Mouse (Mus musculus) spleen, postnatal 10 days (tissue): ENCODE measurements around the gene Dst.

ENCODE experiments used
- DNase-seq, 2 experiments: peaks; one replicate each; pipeline ENCODE4 v3.0.0; 2021 to 2022; ENCODE audit warnings: low spot score in 2 of 2

Dst gene

GRCm38 (mm10) chr1:34102604-34103003, 194.6 kb downstream of the Dst start:
- no peak for DNase-seq

- no peak for DNase-seq
Measured at GRCm38 (mm10) chr1:34103176-34103575, 195.2 kb downstream of the Dst start.

- no peak for DNase-seq
Measured at GRCm38 (mm10) chr1:34103713-34104172, 195.7 kb downstream of the Dst start.

- no peak for DNase-seq
Measured at GRCm38 (mm10) chr1:34104846-34105245, 196.8 kb downstream of the Dst start.

- DNase-seq = no peak
Measured at GRCm38 (mm10) chr1:34106606-34107005, 198.6 kb downstream of the Dst start.

- no peak for DNase-seq
Measured at GRCm38 (mm10) chr1:34107076-34107475, 199.1 kb downstream of the Dst start.

- no peak for DNase-seq
Measured at GRCm38 (mm10) chr1:34109599-34110210, 201.7 kb downstream of the Dst start.

- DNase-seq = no peak
Measured at GRCm38 (mm10) chr1:34110862-34111261, 202.8 kb downstream of the Dst start.

- DNase-seq = no peak
Measured at GRCm38 (mm10) chr1:34111954-34112353, 203.9 kb downstream of the Dst start.

- no peak for DNase-seq
Measured at GRCm38 (mm10) chr1:34116444-34116843, 208.4 kb downstream of the Dst start.

- DNase-seq = no peak
Measured at GRCm38 (mm10) chr1:34117056-34117455, 209.0 kb downstream of the Dst start.

GRCm38 (mm10) chr1:34117709-34118108, 209.7 kb downstream of the Dst start:
- no peak for DNase-seq

- DNase-seq = no peak
Measured at GRCm38 (mm10) chr1:34120066-34120465, 212.0 kb downstream of the Dst start.

- DNase-seq = no peak
Measured at GRCm38 (mm10) chr1:34120602-34121001, 212.6 kb downstream of the Dst start.

- peak in 1 of 2 experiments; percentile 36 for DNase-seq
Measured at GRCm38 (mm10) chr1:34121157-34122015, 213.4 kb downstream of the Dst start.

GRCm38 (mm10) chr1:34122198-34122597, 214.2 kb downstream of the Dst start:
- no peak for DNase-seq

GRCm38 (mm10) chr1:34122905-34123304, 214.9 kb downstream of the Dst start:
- DNase-seq = no peak

GRCm38 (mm10) chr1:34123334-34123733, 215.3 kb downstream of the Dst start:
- no peak for DNase-seq

GRCm38 (mm10) chr1:34124376-34124775, 216.4 kb downstream of the Dst start:
- no peak for DNase-seq

GRCm38 (mm10) chr1:34125148-34125547, 217.1 kb downstream of the Dst start:
- no peak for DNase-seq

GRCm38 (mm10) chr1:34127714-34128474, 219.9 kb downstream of the Dst start:
- no peak for DNase-seq

- DNase-seq = no peak
Measured at GRCm38 (mm10) chr1:34128796-34129195, 220.8 kb downstream of the Dst start.
